Mouse (Mus musculus): Measurements from ENCODE around the gene Zfp583. TPM values are rescaled to one million over a fixed set of nuclear protein-coding genes. Genes with fewer than 3 reads are reported as not detected.

Gene Zfp583
- polyA plus RNA-seq, 1 experiment from 2014 or later: 12.3 TPM

DNA sequence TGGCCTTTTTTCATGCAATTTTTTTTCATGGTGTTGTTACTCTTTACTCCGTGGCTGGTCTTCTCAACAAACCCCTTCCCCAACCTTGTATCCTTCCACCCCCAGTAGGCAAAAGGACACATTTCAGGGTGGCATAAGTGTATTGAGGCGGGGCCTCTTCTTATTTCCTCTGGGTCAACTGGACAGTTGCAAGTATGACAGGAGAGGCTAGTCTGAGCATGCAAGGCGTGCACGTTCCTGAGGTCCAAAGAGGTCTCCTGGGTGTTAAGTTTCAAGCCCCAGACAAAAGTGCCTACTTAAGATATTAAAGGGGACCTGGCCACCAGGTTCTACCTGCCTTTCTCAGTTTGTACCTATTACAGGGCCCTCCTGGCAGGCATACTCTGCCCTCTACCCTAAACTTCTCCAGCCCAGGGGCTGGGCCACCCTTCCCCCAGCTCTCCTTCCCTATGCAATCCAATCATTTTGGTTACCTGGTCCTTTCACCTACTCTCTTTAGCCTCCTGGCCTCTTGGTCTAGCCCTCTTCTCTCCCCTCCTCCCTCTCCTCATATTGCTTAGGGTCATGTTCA is 46.6 kb downstream of the Zfp583 start:
- no peak for ATAC-seq (replicated peaks)
- 93% methylated on average over 4 of the region's 4 CpGs for WGBS
- H3K27ac ChIP-seq (replicated peaks): peak overlapping the region; percentile 94

DNA sequence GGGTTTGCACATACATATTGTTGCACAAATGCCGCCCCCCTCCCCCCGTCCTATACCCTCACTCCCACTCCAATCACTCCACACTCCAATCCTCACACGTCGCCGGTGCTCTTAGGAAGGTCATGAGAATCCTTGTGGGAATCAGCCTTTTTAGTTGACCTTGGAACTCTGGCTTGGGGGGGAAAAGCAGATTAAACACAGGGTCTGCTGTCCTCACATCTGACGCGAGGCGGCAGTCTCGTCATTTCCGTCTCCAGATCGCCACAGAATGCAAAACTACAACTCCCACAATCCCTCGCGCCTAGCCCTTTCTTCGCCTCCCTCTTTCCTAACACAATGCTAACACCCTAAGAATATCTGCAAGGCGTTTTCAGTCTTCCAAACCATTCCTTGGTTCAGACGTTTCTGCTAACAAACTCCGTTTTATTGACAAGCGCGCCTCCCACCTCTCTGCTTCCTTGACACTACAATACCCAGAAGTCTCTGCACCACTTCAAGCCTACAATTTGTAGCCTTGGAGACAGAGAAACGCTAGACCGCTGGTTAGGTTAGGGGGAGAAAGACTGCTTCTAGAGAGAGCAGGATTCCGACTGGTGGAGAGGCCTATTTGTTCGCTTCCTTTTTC is 47.5 kb downstream of the Zfp583 start:
- Histone ChIP-seq H3K4me2 (replicated peaks) (peak overlapping the region; percentile 51), H3K27me3 (no peaks in the 10 kb centered on the region), H3K36me3 (no peaks in the 10 kb centered on the region), H3K4me1 (peaks cover 28% of the 10 kb centered on the region), H3K9me3 (no peaks in the 10 kb centered on the region), H3K9ac (replicated peaks) (peak overlapping the region; percentile 61), H3K4me3 (peak overlapping the region; percentile 59), H3K27ac (replicated peaks) (peak overlapping the region; percentile 94)
- WGBS: 1% methylated on average over 23 of the region's 23 CpGs
- peak; percentile 78 for ATAC-seq (replicated peaks)

More for the DNA sequence above, 46.6 kb downstream of the Zfp583 start:
- Histone ChIP-seq H3K4me1 (peaks cover 28% of the 10 kb centered on the region), H3K36me3 (0 out of 2 replicates have a peak, but pooled peaks cover under 1% of the 10 kb centered on the region), H3K27me3 (no peaks in the 10 kb centered on the region), H3K4me3 (0 out of 2 replicates have a peak overlapping the region, but pooled peaks have one; percentile 59), H3K9ac (replicated peaks) (no peak overlapping the region), H3K4me2 (replicated peaks) (no peak overlapping the region), H3K9me3 (no peaks in the 10 kb centered on the region)

DNA sequence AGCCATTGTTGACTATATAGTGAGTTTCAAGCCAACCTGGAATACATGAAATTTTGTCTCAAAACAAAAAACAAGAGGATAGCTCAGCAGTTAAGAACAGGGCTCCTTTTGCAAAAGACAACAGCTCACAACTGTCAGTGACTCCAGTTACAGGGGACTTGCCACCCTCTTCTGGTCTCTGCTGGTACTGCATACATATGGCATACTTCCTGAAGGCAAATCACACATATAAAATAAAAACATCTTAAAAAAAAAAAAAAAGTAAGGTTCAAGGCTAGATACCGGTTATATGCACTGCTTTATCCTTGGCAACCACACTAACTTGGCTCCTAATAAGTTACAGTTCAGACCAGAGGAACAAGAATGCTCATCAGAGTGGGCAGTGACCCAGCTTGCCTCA is 48.3 kb downstream of the Zfp583 start:
- H3K4me3 ChIP-seq: peak overlapping the region; percentile 59
- no peaks in the 10 kb centered on the region for H3K36me3 ChIP-seq
- peak overlapping the region; percentile 51 for H3K4me2 ChIP-seq (replicated peaks)
- peaks cover 23% of the 10 kb centered on the region for H3K4me1 ChIP-seq
- no peak for ATAC-seq (replicated peaks)
- no peaks in the 10 kb centered on the region for H3K27me3 ChIP-seq
- 0% methylated on average over 1 of the region's 1 CpGs for WGBS
- no peaks in the 10 kb centered on the region for H3K9me3 ChIP-seq
- peak overlapping the region; percentile 61 for H3K9ac ChIP-seq (replicated peaks)
- peak overlapping the region; percentile 94 for H3K27ac ChIP-seq (replicated peaks)

DNA sequence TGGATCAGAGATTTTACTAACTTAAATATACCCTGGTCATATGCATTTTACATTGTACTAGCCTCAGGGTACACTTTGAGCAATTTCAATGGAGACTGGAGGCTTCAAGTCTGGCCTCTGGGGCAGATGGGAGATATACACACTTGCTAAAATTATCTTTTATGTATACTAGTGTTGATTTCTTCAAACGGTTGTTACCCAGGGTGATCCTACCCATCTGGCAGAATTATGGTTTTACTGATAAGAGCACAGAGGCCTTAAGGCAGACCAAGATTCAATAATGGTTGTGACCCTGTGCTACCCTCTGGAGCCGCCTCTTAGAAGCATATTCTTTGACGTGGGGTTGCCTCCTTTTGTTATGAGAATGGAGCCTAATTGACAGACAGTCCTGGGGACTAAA is 53.2 kb downstream of the Zfp583 start:
- H3K36me3 ChIP-seq: no peaks in the 10 kb centered on the region
- H3K4me1 ChIP-seq: peaks cover 3% of the 10 kb centered on the region; the same call in 1 of the 2 replicates
- no peak overlapping the region for H3K9ac ChIP-seq (replicated peaks)
- no peaks in the 10 kb centered on the region for H3K27me3 ChIP-seq
- ATAC-seq (replicated peaks): no peak
- WGBS: 55% methylated on average over 3 of the region's 3 CpGs
- no peak overlapping the region for H3K27ac ChIP-seq (replicated peaks)
- no peaks in the 10 kb centered on the region for H3K9me3 ChIP-seq
- no peak overlapping the region for H3K4me3 ChIP-seq
- no peak overlapping the region for H3K4me2 ChIP-seq (replicated peaks)

DNA sequence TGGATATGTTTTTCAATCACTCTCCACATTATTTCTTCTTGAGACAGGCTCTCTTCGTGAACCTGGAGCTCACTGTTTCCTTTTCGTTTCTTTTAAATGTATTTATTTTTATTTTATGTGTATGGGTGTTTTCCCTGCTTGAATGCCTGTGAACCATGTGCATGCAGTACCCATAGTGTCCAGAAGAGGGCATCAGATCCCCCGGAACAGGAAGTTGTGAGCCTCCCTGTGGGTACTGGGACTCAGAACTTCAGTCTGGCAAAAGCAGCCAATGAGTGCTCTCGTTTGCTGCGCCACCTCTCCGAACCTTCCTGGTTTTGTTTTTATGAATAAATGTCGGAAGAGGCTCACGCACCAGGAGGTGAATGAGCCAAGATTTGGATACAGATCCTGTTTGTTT is 65.4 kb downstream of the Zfp583 start:
- 57% methylated on average over 8 of the region's 8 CpGs for WGBS

More for the DNA sequence above, 65.4 kb downstream of the Zfp583 start:
- Histone ChIP-seq H3K36me3 (no peaks in the 10 kb centered on the region), H3K9me3 (no peaks in the 10 kb centered on the region), H3K27ac (replicated peaks) (no peak overlapping the region), H3K4me3 (no peak overlapping the region), H3K9ac (replicated peaks) (no peak overlapping the region), H3K27me3 (no peaks in the 10 kb centered on the region), H3K4me1 (no peaks in the 10 kb centered on the region), H3K4me2 (replicated peaks) (no peak overlapping the region)
- no peak for ATAC-seq (replicated peaks)

Other genes with a start within 250 kb of the Zfp583 start
- gene Zfp787, start 175.3 kb downstream of the Zfp583 start, polyA plus RNA-seq (2015; fragmentation: Nextera tagmentation; extraction: Ambion mirVana): 23.7 and 25.5 TPM in 2 replicates
- gene Zfp444, start 159.1 kb downstream of the Zfp583 start, polyA plus RNA-seq (2015; fragmentation: Nextera tagmentation; extraction: Ambion mirVana): 111 and 112 TPM in 2 replicates
- not detected in 2 replicates for gene Galp, start 134.2 kb downstream of the Zfp583 start, polyA plus RNA-seq (2015; fragmentation: Nextera tagmentation; extraction: Ambion mirVana)
- not detected in 2 replicates for gene Zscan5b, start 109.0 kb downstream of the Zfp583 start, polyA plus RNA-seq (2015; fragmentation: Nextera tagmentation; extraction: Ambion mirVana)
- 0.38 TPM in 1 of 2 replicates, not detected in the other for gene Epp13, start 78.6 kb downstream of the Zfp583 start, polyA plus RNA-seq (2015; fragmentation: Nextera tagmentation; extraction: Ambion mirVana)
- gene Zfp667, start 44.7 kb downstream of the Zfp583 start, polyA plus RNA-seq (2015; fragmentation: Nextera tagmentation; extraction: Ambion mirVana): 15.2 and 15.8 TPM in 2 replicates
- 5.7 and 6.0 TPM in 2 replicates for gene Gm3854, start 12.5 kb upstream of the Zfp583 start, polyA plus RNA-seq (2015; fragmentation: Nextera tagmentation; extraction: Ambion mirVana)
- 4.5 and 4.6 TPM in 2 replicates for gene Zfp78, start 32.0 kb upstream of the Zfp583 start, polyA plus RNA-seq (2015; fragmentation: Nextera tagmentation; extraction: Ambion mirVana)
- gene Zfp28, start 52.0 kb upstream of the Zfp583 start, polyA plus RNA-seq (2015; fragmentation: Nextera tagmentation; extraction: Ambion mirVana): 21.5 and 23.3 TPM in 2 replicates
- 2.6 and 3.4 TPM in 2 replicates for gene Smim17, start 67.4 kb upstream of the Zfp583 start, polyA plus RNA-seq (2015; fragmentation: Nextera tagmentation; extraction: Ambion mirVana)
- gene Gm20715, start 79.0 kb upstream of the Zfp583 start, polyA plus RNA-seq (2015; fragmentation: Nextera tagmentation; extraction: Ambion mirVana): 0.06 TPM in 1 of 2 replicates, not detected in the other
- gene Olfr1344, start 107.4 kb upstream of the Zfp583 start, polyA plus RNA-seq (2015; fragmentation: Nextera tagmentation; extraction: Ambion mirVana): not detected in 2 replicates
- 0.03 TPM in 1 of 2 replicates, not detected in the other for gene Olfr1336, start 124.9 kb upstream of the Zfp583 start, polyA plus RNA-seq (2015; fragmentation: Nextera tagmentation; extraction: Ambion mirVana)
- gene Olfr1346, start 135.8 kb upstream of the Zfp583 start, polyA plus RNA-seq (2015; fragmentation: Nextera tagmentation; extraction: Ambion mirVana): not detected in 2 replicates
- gene Olfr5, start 155.7 kb upstream of the Zfp583 start, polyA plus RNA-seq (2015; fragmentation: Nextera tagmentation; extraction: Ambion mirVana): not detected in 2 replicates
- not detected in 2 replicates for gene Olfr1347, start 168.5 kb upstream of the Zfp583 start, polyA plus RNA-seq (2015; fragmentation: Nextera tagmentation; extraction: Ambion mirVana)
- not detected in 2 replicates for gene Olfr1348, start 177.5 kb upstream of the Zfp583 start, polyA plus RNA-seq (2015; fragmentation: Nextera tagmentation; extraction: Ambion mirVana)
- not detected in 2 replicates for gene Olfr1349, start 191.7 kb upstream of the Zfp583 start, polyA plus RNA-seq (2015; fragmentation: Nextera tagmentation; extraction: Ambion mirVana)
- not detected in 2 replicates for gene Olfr1350, start 233.6 kb upstream of the Zfp583 start, polyA plus RNA-seq (2015; fragmentation: Nextera tagmentation; extraction: Ambion mirVana)

Measured in forebrain, embryonic 15.5 days (tissue).